Mouse (Mus musculus) brain, embryonic 14.5 days (tissue): ENCODE results near the gene Rdh19.
"Not testable (repeated sequence)": the region's sequence is repeated elsewhere in the genome, so short reads cannot be mapped to it uniquely, and the experiment has no call there.

Experiments
- CTCF ChIP-seq: fragments of 200-500 bp; IDR thresholded peaks from 2 replicates; pipeline ENCODE4 v1.5.1; 2012; ENCODE audit warnings: inconsistent platforms, mild to moderate bottlenecking, moderate library complexity, borderline replicate concordance; ENCODE audit not compliant: insufficient read depth, insufficient read length; ENCODE audit errors: extremely low read depth
- POLR2A ChIP-seq: fragments of 200-500 bp; IDR thresholded peaks from 2 replicates; pipeline ENCODE4 v1.6.1; 2012; ENCODE audit warnings: mild to moderate bottlenecking, inconsistent platforms, borderline replicate concordance; ENCODE audit not compliant: poor library complexity, insufficient read depth, insufficient read length, severe bottlenecking; ENCODE audit errors: extremely low read depth

DNA sequence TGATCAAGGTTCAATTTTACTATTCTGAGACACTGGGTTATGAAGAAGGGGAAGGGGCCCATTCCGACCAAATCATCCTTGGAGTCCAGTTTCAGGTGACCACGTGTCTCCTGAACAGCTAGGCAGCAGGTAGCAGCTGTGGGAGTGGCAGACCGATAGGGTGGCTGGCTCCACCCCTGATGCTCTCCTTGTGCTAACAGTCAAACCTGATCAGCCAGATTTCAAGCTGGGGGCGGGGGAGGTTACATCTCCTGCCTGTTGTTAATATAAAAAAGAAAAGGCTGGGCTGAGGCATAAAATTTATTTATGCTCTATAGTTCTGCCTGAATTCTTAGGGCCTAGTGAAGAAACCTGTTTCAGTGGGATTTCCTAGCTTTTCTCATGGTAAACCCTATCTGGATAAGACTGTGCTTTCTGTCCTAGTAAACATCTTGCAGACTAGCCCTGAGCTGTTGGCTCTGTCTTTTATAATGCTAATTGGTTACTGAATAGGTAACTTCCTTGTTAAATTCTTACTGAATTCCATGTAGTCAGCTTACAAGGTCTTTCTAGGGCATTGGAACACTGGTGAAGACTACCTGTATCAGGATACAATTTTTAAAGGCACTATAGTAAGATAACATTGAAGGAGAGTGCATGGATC lies 32.3 kb upstream of the Rdh19 start:
- TF ChIP-seq POLR2A, CTCF: not testable (repeated sequence)
